Comparison of ENCODE assay signal across 15 mouse cellular contexts in genomic region chr3:79249955-79250354, GRCm38 (mm10). TPM values are rescaled to one million over a fixed set of nuclear protein-coding genes. Genes with fewer than 3 reads are reported as not detected.
A peak's percentile ranks its signal among the peaks of the same experiment; 100 is the strongest.
DNase-seq lines count a peak whose midpoint lies in the region; ATAC-seq and TF ChIP-seq lines count a peak whose summit lies in the region.
"Had no signal": no experiment of that assay in that cellular context is flagged by ENCODE, and none has a peak within 500 bp of the region (broad histone marks: within the 10 kb centered on the region; RNA-seq: fewer than 3 reads in every experiment).

No protein-coding gene starts in this region.

- no peak for ATAC-seq in midbrain, postnatal 0 days (ENCODE audit: low FRiP score)
- ATAC-seq in midbrain, embryonic 14.5 days (ENCODE audit: low FRiP score, low TSS enrichment): no peak
- no peak for ATAC-seq in liver, embryonic 12.5 days
- ATAC-seq: hindbrain, postnatal 0 days; midbrain, embryonic 13.5 days had no signal

- WGBS in midbrain, postnatal 0 days: 46% methylated on average over 1 of the region's 1 CpGs
- 77% methylated on average over 1 of the region's 1 CpGs for WGBS in midbrain, embryonic 14.5 days
- WGBS in liver, embryonic 12.5 days (ENCODE audit: insufficient replicate concordance): 61% methylated on average over 1 of the region's 1 CpGs

- peak; percentile 30 to 37 for DNase-seq in cerebellum, postnatal 10 days
- no peak for DNase-seq in cerebellum, adult 8-10 months
- DNase-seq in layer of hippocampus, adult 2 months (ENCODE audit: low spot score in 2 of 2): peak; percentile 62 to 73
- DNase-seq in midbrain, postnatal 0 days (ENCODE audit: low spot score): no peak
- DNase-seq in midbrain, embryonic 14.5 days: no peak
- DNase-seq: lung, postnatal 14 days; thymus, postnatal 36 days had no signal

- H3ac ChIP-seq in C2C12 (ENCODE audit: control insufficient read depth, insufficient read length, low read depth): no peak overlapping the region
- no peak overlapping the region for H3ac ChIP-seq in myocyte (ENCODE audit: control insufficient read depth, insufficient read length)

- peak overlapping the region; percentile 66 for H3K4me2 ChIP-seq in myocyte (ENCODE audit: low read depth)
- H3K4me2 ChIP-seq in midbrain, postnatal 0 days (ENCODE audit: low read depth, low read length, poor library complexity, severe bottlenecking): no peak overlapping the region
- no peak overlapping the region for H3K4me2 ChIP-seq in midbrain, embryonic 14.5 days (ENCODE audit: low read length)
- no peak overlapping the region for H3K4me2 ChIP-seq in liver, embryonic 12.5 days
- H3K4me2 ChIP-seq: midbrain, embryonic 13.5 days; stomach, embryonic 15.5 days had no signal

- H3K79me3 ChIP-seq in C2C12 (ENCODE audit: low read depth): peaks cover 45% of the 10 kb centered on the region

- H3K9me3 ChIP-seq in midbrain, postnatal 0 days (ENCODE audit: low read length): no peaks in the 10 kb centered on the region
- peaks cover 2% of the 10 kb centered on the region; the same call in 1 of the 2 replicates for H3K9me3 ChIP-seq in midbrain, embryonic 14.5 days (ENCODE audit: control insufficient read depth, low read length)
- no peaks in the 10 kb centered on the region for H3K9me3 ChIP-seq in liver, embryonic 12.5 days (replicated peaks)
- H3K9me3 ChIP-seq: stomach, embryonic 15.5 days had no signal

- H3K4me1 ChIP-seq in midbrain, postnatal 0 days (ENCODE audit: insufficient read depth, low read length): no peaks in the 10 kb centered on the region
- H3K4me1 ChIP-seq in midbrain, embryonic 14.5 days (ENCODE audit: control insufficient read depth, insufficient read depth, low read length): peaks cover 11% of the 10 kb centered on the region; the same call in 1 of the 2 replicates
- peaks cover 32% of the 10 kb centered on the region for H3K4me1 ChIP-seq in liver, embryonic 12.5 days

- H3K27ac ChIP-seq in layer of hippocampus, adult 2 months: peak overlapping the region; percentile 61
- H3K27ac ChIP-seq in midbrain, postnatal 0 days (ENCODE audit: low read depth, low read length): no peak overlapping the region
- no peak overlapping the region for H3K27ac ChIP-seq in midbrain, embryonic 14.5 days (replicated peaks; ENCODE audit: low read depth, low read length)
- no peak overlapping the region for H3K27ac ChIP-seq in liver, embryonic 12.5 days
- H3K27ac ChIP-seq: hindbrain, postnatal 0 days; liver, embryonic 14.5 days; midbrain, embryonic 13.5 days; stomach, embryonic 15.5 days had no signal

- no peaks in the 10 kb centered on the region for H3K36me3 ChIP-seq in C2C12 (ENCODE audit: control insufficient read depth, insufficient read depth)
- H3K36me3 ChIP-seq in myocyte (ENCODE audit: control insufficient read depth, insufficient read depth): no peaks in the 10 kb centered on the region
- H3K36me3 ChIP-seq in midbrain, postnatal 0 days (ENCODE audit: insufficient read depth, low read length): no peaks in the 10 kb centered on the region
- no peaks in the 10 kb centered on the region for H3K36me3 ChIP-seq in midbrain, embryonic 14.5 days (ENCODE audit: control insufficient read depth, insufficient read depth, low read length)
- H3K36me3 ChIP-seq in liver, embryonic 12.5 days: no peaks in the 10 kb centered on the region
- H3K36me3 ChIP-seq: midbrain, embryonic 13.5 days; stomach, embryonic 15.5 days had no signal

- H3K79me2 ChIP-seq in C2C12 (ENCODE audit: control insufficient read depth, insufficient read depth): peaks cover 78% of the 10 kb centered on the region
- peaks cover 69% of the 10 kb centered on the region for H3K79me2 ChIP-seq in myocyte (ENCODE audit: control insufficient read depth, insufficient read depth)

- no peak overlapping the region for H3K9ac ChIP-seq in midbrain, postnatal 0 days (replicated peaks; ENCODE audit: low read length, poor library complexity, severe bottlenecking)
- H3K9ac ChIP-seq in midbrain, embryonic 14.5 days (replicated peaks; ENCODE audit: low read length): no peak overlapping the region
- no peak overlapping the region for H3K9ac ChIP-seq in liver, embryonic 12.5 days
- H3K9ac ChIP-seq: liver, embryonic 14.5 days; midbrain, embryonic 13.5 days; stomach, embryonic 15.5 days had no signal

- TF ChIP-seq CTCF in C2C12 (IDR thresholded peaks at IDR 0.05; ENCODE audit: control insufficient read depth, insufficient read depth, insufficient read length): no peak
- no peak for TF ChIP-seq CTCF in layer of hippocampus, adult 2 months (conservative IDR thresholded peaks at IDR 0.05)
- TF ChIP-seq CTCF in midbrain, postnatal 0 days (IDR thresholded peaks at IDR 0.05): no peak

- H3K27me3 ChIP-seq in C2C12 (ENCODE audit: control insufficient read depth, insufficient read depth, insufficient read length): no peaks in the 10 kb centered on the region
- H3K27me3 ChIP-seq in myocyte (ENCODE audit: control insufficient read depth, insufficient read depth, insufficient read length): no peaks in the 10 kb centered on the region
- H3K27me3 ChIP-seq in midbrain, postnatal 0 days (ENCODE audit: insufficient read depth, low read length): no peaks in the 10 kb centered on the region
- no peaks in the 10 kb centered on the region for H3K27me3 ChIP-seq in midbrain, embryonic 14.5 days (ENCODE audit: control insufficient read depth, insufficient read depth, low read length)
- H3K27me3 ChIP-seq in liver, embryonic 12.5 days (replicated peaks): peaks cover 8% of the 10 kb centered on the region
- H3K27me3 ChIP-seq: midbrain, embryonic 13.5 days; stomach, embryonic 15.5 days had no signal

- no peak for TF ChIP-seq POLR2A in myocyte (IDR thresholded peaks at IDR 0.05; ENCODE audit: insufficient read length, low read depth)

- no peak overlapping the region for H3K4me3 ChIP-seq in C2C12 (ENCODE audit: insufficient read depth, poor library complexity, severe bottlenecking)
- no peak overlapping the region for H3K4me3 ChIP-seq in layer of hippocampus, adult 2 months
- no peak overlapping the region for H3K4me3 ChIP-seq in myocyte
- H3K4me3 ChIP-seq in midbrain, postnatal 0 days (ENCODE audit: low read depth, low read length): no peak overlapping the region
- no peak overlapping the region for H3K4me3 ChIP-seq in midbrain, embryonic 14.5 days (replicated peaks; ENCODE audit: low read depth, low read length)
- H3K4me3 ChIP-seq in liver, embryonic 12.5 days: no peak overlapping the region
- H3K4me3 ChIP-seq: erythroblast, embryonic 14.5 days; midbrain, embryonic 13.5 days; stomach, embryonic 15.5 days had no signal

TF ChIP-seq in C2C12, 6 proteins besides CTCF, POLR2A, EP300 and RAD21:
- TF ChIP-seq USF1 (IDR thresholded peaks at IDR 0.05; ENCODE audit: low read depth) (peak; percentile 13), MAX (IDR thresholded peaks at IDR 0.05) (no peak), MYOD1 (IDR thresholded peaks at IDR 0.05; ENCODE audit: control insufficient read depth, insufficient read length, low read depth) (peak; percentile 90), CEBPB (IDR thresholded peaks at IDR 0.05; ENCODE audit: low read depth) (no peak), FOSL1 (IDR thresholded peaks at IDR 0.05; ENCODE audit: insufficient read depth, low read length, poor library complexity, severe bottlenecking) (peak; percentile 5)

TF ChIP-seq in myocyte, 11 proteins besides CTCF, POLR2A, EP300 and RAD21:
- TF ChIP-seq TCF3 (IDR thresholded peaks at IDR 0.05; ENCODE audit: insufficient read length, low read depth) (no peak), MYOD1 (IDR thresholded peaks at IDR 0.05; ENCODE audit: control insufficient read depth in 1 of 3, insufficient read length in 2 of 3, low read depth in 2 of 3) (peak; percentile 55 to 84 (median 65)), REST (IDR thresholded peaks at IDR 0.05; ENCODE audit: insufficient read depth, insufficient read length) (no peak), E2F4 (IDR thresholded peaks at IDR 0.05; ENCODE audit: insufficient read depth) (no peak), CEBPB (IDR thresholded peaks at IDR 0.05; ENCODE audit: insufficient read depth, poor library complexity, severe bottlenecking) (peak; percentile 74), POLR2AphosphoS2 (IDR thresholded peaks at IDR 0.05; ENCODE audit: insufficient read length, low read depth) (no peak), SRF (IDR thresholded peaks at IDR 0.05; ENCODE audit: control insufficient read depth, insufficient read length, low read depth) (no peak), MYOG (IDR thresholded peaks at IDR 0.05; ENCODE audit: control insufficient read depth in 1 of 3, insufficient read depth in 1 of 3, insufficient read length in 2 of 3, low read depth in 2 of 3) (peak in 1 of 3 experiments; percentile 59), USF1 (IDR thresholded peaks at IDR 0.05; ENCODE audit: low read depth) (no peak), TCF12 (IDR thresholded peaks at IDR 0.05; ENCODE audit: insufficient read depth, poor library complexity, severe bottlenecking) (peak; percentile 91), MAX (IDR thresholded peaks at IDR 0.05; ENCODE audit: low read depth) (no peak)
TF ChIP-seq in myocyte: peak in this region for 4.

RNA-seq across cellular contexts. Expression of gene Rapgef2, which starts 36.4 kb away (rescaled TPM):
- polyA plus RNA-seq in C2C12 (2012; fragmentation: generic; extraction: Trizol) (5.6 TPM), myocyte (2012; fragmentation: generic; extraction: Trizol) (5.8 TPM)
- 100 to 1,000 TPM; 169 to 173 TPM for total RNA-seq in layer of hippocampus, adult 2 months (2021)
- 56.9 and 60.4 TPM in 2 replicates for total RNA-seq in midbrain, postnatal 0 days (2014; rRNA removed)
- 9.6 and 9.7 TPM in 2 replicates for polyA plus RNA-seq in midbrain, postnatal 0 days (2015; fragmentation: Nextera tagmentation; extraction: Ambion mirVana)
- polyA plus RNA-seq in midbrain, embryonic 14.5 days (2014; fragmentation: Nextera tagmentation; extraction: Ambion mirVana): 14.8 and 15.2 TPM in 2 replicates
- polyA plus RNA-seq in liver, embryonic 12.5 days (2016; fragmentation: Nextera tagmentation; extraction: Ambion mirVana): 2.1 and 2.2 TPM in 2 replicates

Comparison
In these comparisons a context has a peak if more than half of its experiments do, and no peak if none do; other contexts are left out.
1. DNase-seq: peak in cerebellum, postnatal 10 days (2 of 2) and layer of hippocampus, adult 2 months (2 of 2); none in cerebellum, adult 8-10 months (single experiment), midbrain, postnatal 0 days (single experiment) and midbrain, embryonic 14.5 days (single experiment).